Mouse (Mus musculus) left cerebral cortex, adult 2 months (tissue): ENCODE measurements at regions not wholly inside any gene's neighbourhood (a gene's known extent, or its start where the extent isn't known, plus 50 kb on each side); places are given as distances from the start of the nearest gene placed in this dataset.

ENCODE experiments used
- DNase-seq, 2 experiments: peaks; one replicate each; pipeline ENCODE4 v3.0.0; 2021 to 2022; ENCODE audit warnings: low spot score in 2 of 2, mixed read lengths in 1 of 2; ENCODE audit errors: extremely low spot score in 1 of 2
- H3K27ac ChIP-seq: fragments of 200-600 bp; 2 replicates; pipeline ENCODE4 v1.8.1; 2022
- H3K4me3 ChIP-seq: fragments of 200-600 bp; 2 replicates; pipeline ENCODE4 v1.8.1; 2022
- CTCF ChIP-seq: fragments of 200-600 bp; IDR thresholded peaks from 2 replicates; pipeline ENCODE4 v1.8.1; 2022; ENCODE audit warnings: antibody characterized with exemption, mild to moderate bottlenecking, moderate library complexity
- intact Hi-C: fragments of 180-260 bp; cut with DNase I; formaldehyde crosslinking; loops from one replicate; pipeline ENCODE4 v1.15.1; 2025

DNA sequence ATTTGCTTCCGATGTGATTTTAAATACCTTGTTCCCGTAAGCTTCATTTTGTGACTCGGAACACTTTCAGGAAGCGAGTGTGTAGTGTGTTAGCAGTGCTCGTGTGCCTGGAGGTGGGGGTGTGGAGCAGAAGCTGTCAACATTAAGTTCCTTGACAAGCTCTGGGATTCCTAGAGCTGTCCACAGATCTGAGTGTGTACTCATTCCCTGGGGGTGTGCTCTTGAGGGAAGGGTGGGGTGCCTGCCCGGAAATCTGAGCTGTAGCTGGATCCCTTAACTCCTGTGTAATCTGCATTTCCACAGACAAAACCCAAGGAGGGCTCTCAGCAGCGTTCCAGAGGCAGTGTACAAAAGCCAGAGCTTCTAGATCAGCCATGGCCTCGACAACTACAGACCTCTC, 335.8 kb downstream of the Etnk1 start:
- intact Hi-C loops = no loop called here
- Histone ChIP-seq H3K4me3 (no peak overlapping the region), H3K27ac (no peak overlapping the region)
- no peak for TF ChIP-seq CTCF
- no peak for DNase-seq

DNA sequence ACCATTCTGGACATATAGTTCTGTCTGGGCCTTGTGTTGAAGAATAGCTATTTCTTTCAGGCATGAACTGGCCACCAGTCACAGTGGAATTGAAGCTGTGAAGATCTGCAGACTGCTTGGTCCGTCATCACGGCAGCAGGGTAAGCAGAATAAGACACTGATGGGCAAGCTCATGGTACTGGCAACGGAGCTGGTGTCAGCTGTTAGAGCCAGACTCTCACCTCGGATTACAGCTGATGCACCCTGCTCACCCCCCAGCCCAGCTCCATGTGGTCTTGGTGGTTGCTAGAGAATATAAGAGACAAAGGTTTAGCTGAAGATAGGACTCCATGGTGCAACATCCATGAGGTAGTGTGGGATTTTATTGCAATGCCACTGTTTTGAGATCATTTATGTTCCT, 336.9 kb downstream of the Etnk1 start:
- H3K27ac ChIP-seq = no peak overlapping the region
- intact Hi-C loops = no loop called here

DNA sequence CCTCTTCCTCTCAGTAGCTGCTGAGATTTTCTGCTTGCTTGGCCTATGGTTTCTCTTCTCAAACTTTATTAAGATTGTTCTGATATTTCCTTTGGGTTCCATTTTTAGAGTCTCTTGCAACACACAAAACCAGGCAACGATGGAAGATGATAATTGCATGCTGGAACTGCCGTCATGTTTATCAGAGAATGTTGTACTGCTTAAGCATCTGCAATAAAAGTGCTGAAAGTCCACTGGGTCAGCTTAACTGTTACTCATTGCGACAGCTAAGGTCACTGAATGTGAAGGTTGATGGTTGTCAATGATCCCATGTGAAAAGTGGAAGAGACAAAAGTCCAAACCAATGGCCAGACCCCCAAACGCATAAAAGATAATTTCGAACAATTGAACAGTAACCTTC, 346.4 kb downstream of the Etnk1 start:
- intact Hi-C loops = no loop called here

More for the DNA sequence above, 336.9 kb downstream of the Etnk1 start:
- no peak overlapping the region for H3K4me3 ChIP-seq
- DNase-seq = no peak
- no peak for TF ChIP-seq CTCF

DNA sequence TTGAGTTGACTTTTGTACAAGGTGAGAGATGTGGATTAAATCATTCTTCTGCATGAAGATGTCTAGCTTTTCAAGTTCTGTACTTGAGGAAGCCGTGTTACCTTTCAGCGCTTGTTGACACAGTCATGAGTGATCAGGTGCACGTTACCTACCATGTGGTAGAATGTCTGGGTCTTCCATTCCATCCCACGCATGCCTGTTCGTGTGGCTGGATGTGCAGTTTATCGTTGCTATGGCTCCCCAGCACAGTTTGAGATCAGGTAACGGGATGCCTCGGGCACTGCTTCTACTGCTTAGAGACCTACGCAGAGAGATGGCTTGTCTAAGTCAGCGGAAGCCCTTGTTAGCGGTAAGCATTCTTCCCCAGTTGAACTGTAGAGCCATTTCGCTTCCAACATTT, 348.1 kb downstream of the Etnk1 start:
- no peak for TF ChIP-seq CTCF
- Histone ChIP-seq H3K4me3 (no peak overlapping the region), H3K27ac (no peak overlapping the region)
- intact Hi-C loops = no loop called here
- no peak for DNase-seq

More for the DNA sequence above, 346.4 kb downstream of the Etnk1 start:
- no peak overlapping the region for H3K27ac ChIP-seq
- no peak for TF ChIP-seq CTCF
- DNase-seq = no peak
- no peak overlapping the region for H3K4me3 ChIP-seq

DNA sequence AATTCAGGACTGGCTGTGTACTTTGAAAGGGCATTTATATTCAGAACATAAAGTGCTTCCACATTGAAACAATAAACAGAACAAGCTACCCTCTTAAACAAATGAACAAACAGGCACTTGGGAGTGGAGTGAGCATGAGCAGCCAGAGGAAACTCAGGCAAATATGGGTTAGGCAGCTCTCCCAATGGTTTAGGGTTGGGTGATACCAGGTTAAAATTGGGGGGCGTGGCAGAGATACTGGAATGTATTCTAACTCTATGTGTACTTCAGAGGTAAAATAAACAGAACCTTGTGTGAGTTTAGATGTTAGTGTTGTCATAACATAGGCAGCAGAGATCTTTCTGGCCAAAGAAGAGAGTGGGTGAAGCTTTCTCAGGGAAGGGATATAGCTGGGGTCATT, 349.7 kb downstream of the Etnk1 start:
- DNase-seq = no peak
- TF ChIP-seq CTCF = no peak

DNA sequence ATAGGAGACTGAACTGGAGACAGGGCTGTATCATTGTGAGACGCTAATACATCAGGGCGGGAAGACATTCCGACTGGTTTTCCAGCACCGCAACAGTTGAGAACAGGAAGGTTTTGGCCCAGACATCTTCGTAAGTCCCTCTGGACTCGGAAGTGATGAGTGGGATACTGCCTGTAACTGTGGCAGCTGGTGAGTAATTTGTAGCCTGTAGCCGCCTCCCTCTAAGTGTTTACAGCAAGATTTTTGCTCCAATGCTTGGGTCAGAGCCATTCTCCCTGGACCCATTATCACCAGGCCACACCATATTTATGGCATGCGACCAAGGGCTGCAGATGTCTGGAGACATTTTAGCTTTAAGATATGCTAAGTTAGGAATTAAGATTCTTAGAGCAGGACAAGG, 351.5 kb downstream of the Etnk1 start:
- no peak for DNase-seq
- Histone ChIP-seq H3K4me3 (no peak overlapping the region), H3K27ac (no peak overlapping the region)
- no peak for TF ChIP-seq CTCF
- intact Hi-C loops = no loop called here

More for the DNA sequence above, 349.7 kb downstream of the Etnk1 start:
- no peak overlapping the region for H3K4me3 ChIP-seq
- intact Hi-C loops = no loop called here
- no peak overlapping the region for H3K27ac ChIP-seq

DNA sequence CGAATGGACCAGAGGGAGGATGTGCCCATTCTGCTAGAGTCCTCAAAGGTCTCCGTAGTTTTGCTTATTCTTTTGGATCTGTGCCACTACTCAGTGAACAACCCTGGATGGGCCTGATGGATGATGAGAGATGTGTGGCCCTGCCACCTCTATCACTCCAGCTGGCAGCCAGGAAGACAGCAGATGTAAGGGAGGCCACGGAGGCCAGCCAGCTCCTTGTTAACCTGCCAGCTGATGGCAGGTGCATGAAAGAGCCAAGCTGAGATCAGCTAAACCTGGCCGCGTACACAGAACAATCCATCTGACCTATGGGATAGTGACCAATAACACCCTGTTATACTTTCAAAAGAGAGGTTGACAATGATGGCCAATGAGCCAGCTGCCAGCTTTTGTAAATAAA, 352.6 kb downstream of the Etnk1 start:
- Histone ChIP-seq H3K27ac (no peak overlapping the region), H3K4me3 (no peak overlapping the region)
- intact Hi-C loops = no loop called here
- no peak for TF ChIP-seq CTCF
- DNase-seq = no peak

DNA sequence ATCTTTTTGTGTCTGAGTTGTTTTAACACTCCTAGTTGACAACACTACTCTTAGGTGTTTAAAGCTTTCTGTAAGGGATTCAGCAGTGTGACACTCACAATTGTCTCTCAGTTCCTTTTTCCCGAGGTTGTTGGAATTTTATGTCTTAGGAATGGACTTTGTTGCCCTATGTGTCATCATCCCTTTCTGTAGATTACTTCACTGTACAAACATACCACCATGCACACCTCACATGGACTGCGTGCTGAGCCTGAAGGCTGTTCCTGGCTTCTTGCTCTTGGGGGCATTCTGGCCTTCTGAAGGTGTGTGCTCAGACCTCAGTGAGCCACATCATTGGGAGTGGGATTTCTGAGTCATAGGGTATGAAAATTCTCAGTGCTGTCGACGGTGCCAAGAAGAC, 358.1 kb downstream of the Etnk1 start:
- TF ChIP-seq CTCF = no peak
- Histone ChIP-seq H3K27ac (no peak overlapping the region), H3K4me3 (no peak overlapping the region)
- no peak for DNase-seq
- intact Hi-C loops = no loop called here

DNA sequence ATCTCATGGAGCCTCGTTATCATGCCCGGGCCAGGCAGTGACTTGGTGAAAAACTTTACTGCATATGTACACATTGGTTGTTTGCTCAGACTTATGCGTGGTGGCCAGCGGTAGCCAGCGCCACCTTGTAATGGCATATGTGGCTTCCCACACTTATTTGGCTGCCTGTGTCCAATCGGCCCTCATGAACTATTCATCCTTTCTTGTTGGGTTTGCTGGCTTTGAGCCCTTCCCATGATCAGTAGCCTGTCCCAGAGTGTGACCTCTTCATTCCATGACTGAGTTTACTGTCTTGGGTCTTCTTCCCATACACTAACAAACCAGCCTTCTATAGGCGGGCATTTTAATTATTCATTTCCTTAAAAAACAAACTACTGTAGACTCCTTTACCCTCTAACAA, 361.9 kb downstream of the Etnk1 start:
- intact Hi-C loops = no loop called here
- H3K4me3 ChIP-seq = no peak overlapping the region
- no peak for DNase-seq
- H3K27ac ChIP-seq = no peak overlapping the region
- TF ChIP-seq CTCF = no peak

DNA sequence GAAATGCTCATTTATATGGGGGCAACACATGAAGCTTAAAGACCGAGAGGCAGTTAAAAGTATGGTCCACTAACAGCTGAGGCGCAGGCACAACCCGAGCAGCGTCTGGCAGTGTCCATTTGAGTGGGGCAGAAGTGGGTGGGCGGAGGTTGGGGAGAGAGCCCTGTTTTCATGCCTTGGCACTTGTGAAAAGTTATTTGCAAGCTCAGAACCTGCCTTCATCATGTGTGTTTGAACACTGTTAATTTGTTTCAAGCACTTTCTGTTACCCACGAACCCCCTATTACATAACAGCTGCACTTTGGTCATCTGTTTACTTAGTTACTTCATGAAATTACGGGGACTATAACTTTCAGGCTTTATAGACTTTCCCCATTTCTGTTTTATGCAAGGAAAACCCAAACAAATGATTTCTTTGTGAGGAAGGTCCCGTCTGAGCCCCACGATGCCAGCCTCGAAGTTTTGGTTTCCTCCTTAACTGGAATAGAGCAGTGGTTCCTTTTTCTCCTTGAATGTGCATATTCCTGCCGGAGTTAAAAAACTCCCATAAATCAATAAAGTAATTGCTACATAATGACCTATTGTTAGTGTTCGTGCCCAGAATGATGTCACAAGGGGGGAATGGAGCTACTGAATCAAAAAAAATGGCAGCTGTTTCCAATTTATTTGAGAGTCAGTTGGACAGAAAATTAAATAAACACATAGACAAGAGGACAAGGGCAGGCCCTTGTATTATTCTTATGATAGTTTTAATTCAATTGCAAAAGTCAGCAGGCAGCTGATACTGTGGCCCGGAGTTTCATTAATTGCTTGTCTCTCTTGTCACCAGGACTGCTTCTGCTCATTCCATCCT, 363.6 kb downstream of the Etnk1 start:
- H3K4me3 ChIP-seq = no peak overlapping the region
- TF ChIP-seq CTCF = no peak
- intact Hi-C loops = no loop called here
- no peak for DNase-seq
- H3K27ac ChIP-seq = no peak overlapping the region

DNA sequence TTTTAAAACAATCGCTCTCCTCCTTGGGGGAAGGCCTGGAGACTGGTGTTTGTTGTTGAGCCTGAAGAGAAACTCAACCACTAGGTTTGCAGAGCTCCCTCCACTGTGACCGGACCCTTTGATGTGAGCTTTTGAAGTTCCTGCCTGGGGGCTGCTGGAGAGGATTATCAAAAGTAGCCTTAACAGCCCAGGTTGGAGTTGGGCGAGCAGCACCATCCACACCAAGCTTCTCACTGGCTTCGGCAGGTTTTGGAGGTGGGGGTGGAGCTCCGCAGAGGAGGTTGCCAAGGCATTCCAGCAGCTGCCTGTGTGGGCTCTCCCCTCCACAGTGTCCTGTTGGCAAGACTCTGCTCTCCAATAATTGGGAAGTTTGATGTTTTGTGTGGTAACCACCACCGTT, 364.5 kb downstream of the Etnk1 start:
- TF ChIP-seq CTCF = no peak
- no peak for DNase-seq
- Histone ChIP-seq H3K4me3 (no peak overlapping the region), H3K27ac (no peak overlapping the region)
- intact Hi-C loops = no loop called here

DNA sequence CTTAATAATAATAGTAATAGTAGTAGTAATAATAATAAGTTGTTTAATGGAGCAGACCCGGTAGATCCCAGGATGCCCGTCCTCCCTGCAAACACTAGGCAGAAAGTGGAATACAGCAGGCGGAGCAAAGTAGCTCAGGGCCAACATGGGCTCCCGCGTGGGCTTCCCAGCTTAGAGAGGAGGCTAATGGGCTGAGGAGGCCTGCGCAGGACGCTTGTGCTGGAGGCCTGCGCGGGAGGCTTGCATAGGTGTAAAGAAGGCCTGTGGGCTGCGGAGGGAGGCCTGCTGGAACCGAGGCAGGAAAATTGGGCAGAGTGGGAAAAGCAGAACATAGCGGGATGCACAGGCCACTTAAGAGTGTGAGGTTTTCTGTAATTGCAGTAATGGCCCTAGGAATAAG, 365.4 kb downstream of the Etnk1 start:
- intact Hi-C loops = no loop called here
- TF ChIP-seq CTCF = no peak
- H3K27ac ChIP-seq = no peak overlapping the region
- no peak for DNase-seq
- no peak overlapping the region for H3K4me3 ChIP-seq

DNA sequence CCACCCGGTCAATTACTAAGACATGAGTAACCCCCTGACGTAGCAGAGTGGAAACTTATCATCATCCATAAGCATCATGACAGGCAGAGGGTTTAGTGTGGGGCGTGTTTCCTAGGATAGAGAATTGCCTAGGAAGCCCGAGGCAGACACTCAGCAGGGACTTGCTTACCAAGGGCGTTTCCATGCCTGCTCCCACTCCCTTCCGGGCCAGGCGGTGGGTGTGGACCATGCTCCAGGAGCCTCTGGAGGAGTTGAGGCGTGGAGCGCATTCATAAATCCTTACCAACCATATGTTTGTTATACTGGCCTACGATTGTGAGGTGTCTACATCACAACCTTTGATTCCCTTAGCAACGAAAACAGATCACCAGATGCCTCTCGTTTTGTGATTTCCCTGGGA, 368.2 kb downstream of the Etnk1 start:
- peak in 1 of 2 experiments; percentile 26 for DNase-seq
- Histone ChIP-seq H3K4me3 (peak overlapping the region; percentile 42; the same call in 1 of the 2 replicates), H3K27ac (no peak overlapping the region; the same call in 1 of the 2 replicates)
- intact Hi-C loops = loop anchor here (2.0 kb wide), 1 partner anchor 120 kb away; no protein-coding TSS in a partner anchor
- TF ChIP-seq CTCF = no peak
